Mouse (Mus musculus) heart, adult 2 months (tissue): ENCODE data around the gene Klhl26.

Experiments
- CTCF ChIP-seq: fragments of 200-600 bp; IDR thresholded peaks from 2 replicates; pipeline ENCODE4 v1.8.1; 2022; ENCODE audit warnings: antibody characterized with exemption, mild to moderate bottlenecking, moderate library complexity
- POLR2A ChIP-seq: fragments of 200-500 bp; IDR thresholded peaks from 2 replicates; pipeline ENCODE4 v1.6.1; 2011; ENCODE audit warnings: mild to moderate bottlenecking, low read depth, low read length, control low read depth; ENCODE audit not compliant: insufficient read depth

- TF ChIP-seq CTCF: no peak
- TF ChIP-seq POLR2A: no peak
Observed at GRCm38 (mm10) chr8:70482943-70483342, 6.2 kb upstream of the Klhl26 start.
